Mouse (Mus musculus) forebrain, embryonic 13.5 days (tissue): Measurements from ENCODE around the gene Tspan14. TPM values are rescaled to one million over a fixed set of nuclear protein-coding genes. Genes with fewer than 3 reads are reported as not detected.

Experiments
- ATAC-seq: fragments of 200-750 bp; cut with Nextera tagmentation; 2 replicates; pipeline ENCODE4 v1.8.0; 2017
- H3K27ac ChIP-seq: fragments of 300-500 bp; sonication (generic); 2 replicates; pipeline ENCODE4 v1.5.1; 2015; ENCODE audit warnings: inconsistent platforms, mild to moderate bottlenecking, moderate library complexity
- H3K27me3 ChIP-seq: fragments of 300-500 bp; sonication (generic); 2 replicates; pipeline ENCODE4 v1.6.1; 2015; ENCODE audit warnings: mild to moderate bottlenecking, inconsistent platforms
- H3K36me3 ChIP-seq: fragments of 300-500 bp; sonication (generic); 2 replicates; pipeline ENCODE4 v1.6.1; 2015; ENCODE audit warnings: mild to moderate bottlenecking, inconsistent platforms; ENCODE audit not compliant: poor library complexity, severe bottlenecking
- H3K4me1 ChIP-seq: fragments of 300-500 bp; sonication (generic); 2 replicates; pipeline ENCODE4 v1.6.1; 2015; ENCODE audit warnings: inconsistent platforms
- H3K4me2 ChIP-seq: fragments of 300-500 bp; sonication (generic); 2 replicates; pipeline ENCODE4 v1.6.1; 2015; ENCODE audit warnings: inconsistent platforms, mild to moderate bottlenecking, moderate library complexity
- H3K4me3 ChIP-seq: fragments of 300-500 bp; sonication (generic); 2 replicates; pipeline ENCODE4 v1.5.1; 2015; ENCODE audit warnings: mild to moderate bottlenecking, inconsistent platforms
- H3K9ac ChIP-seq: fragments of 300-500 bp; sonication (generic); 2 replicates; pipeline ENCODE4 v1.6.1; 2015; ENCODE audit warnings: mild to moderate bottlenecking, inconsistent platforms
- H3K9me3 ChIP-seq: fragments of 300-500 bp; sonication (generic); replicated peaks from 2 replicates; pipeline ENCODE4 v1.6.1; 2016; ENCODE audit warnings: inconsistent platforms
- WGBS: fragments of 180-500 bp; shearing (Covaris S2); methylation state at CpG from one replicate; pipeline ENCODE4 v1.1.7; 2015; 5-methylcytosine and 5-hydroxymethylcytosine counted together
- polyA plus RNA-seq: library from polyadenylated mRNA; unstranded; fragments of >200 nt; fragmentation: Nextera tagmentation; extraction: Ambion mirVana; gene quantifications from 2 replicates; pipeline ENCODE4 v1.2.1, GENCODE M21; 2015

Gene Tspan14
- polyA plus RNA-seq, 1 experiment from 2014 or later: 84.1 TPM

DNA sequence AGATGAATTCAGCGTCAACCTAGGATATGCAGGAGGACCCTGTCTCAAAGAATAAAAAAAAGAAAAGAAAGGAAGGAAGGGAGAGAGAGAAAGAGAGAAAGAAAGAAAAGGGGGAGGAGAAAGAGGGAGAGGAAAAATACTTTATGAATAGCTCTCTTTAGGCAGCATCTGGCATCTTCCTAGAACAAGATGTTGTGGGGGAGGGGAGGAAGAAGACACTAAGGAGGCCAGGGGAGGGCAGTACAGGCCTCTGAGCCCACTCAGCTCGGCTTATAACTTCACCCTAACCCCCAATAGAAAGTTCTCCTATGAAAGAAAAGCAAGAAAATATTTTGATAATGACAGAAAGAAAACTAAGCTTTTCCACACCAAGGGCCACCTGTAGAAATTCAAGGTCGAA, 9.0 kb downstream of the Tspan14 start:
- no peaks in the 10 kb centered on the region for H3K9me3 ChIP-seq
- no peak for ATAC-seq
- H3K27ac ChIP-seq: peak overlapping the region; percentile 98
- H3K9ac ChIP-seq: no peak overlapping the region
- no peaks in the 10 kb centered on the region for H3K36me3 ChIP-seq
- 27% methylated on average over 3 of the region's 3 CpGs for WGBS
- H3K4me3 ChIP-seq: no peak overlapping the region
- peak overlapping the region; percentile 1 for H3K4me2 ChIP-seq
- H3K4me1 ChIP-seq: peaks cover 89% of the 10 kb centered on the region
- no peaks in the 10 kb centered on the region for H3K27me3 ChIP-seq

DNA sequence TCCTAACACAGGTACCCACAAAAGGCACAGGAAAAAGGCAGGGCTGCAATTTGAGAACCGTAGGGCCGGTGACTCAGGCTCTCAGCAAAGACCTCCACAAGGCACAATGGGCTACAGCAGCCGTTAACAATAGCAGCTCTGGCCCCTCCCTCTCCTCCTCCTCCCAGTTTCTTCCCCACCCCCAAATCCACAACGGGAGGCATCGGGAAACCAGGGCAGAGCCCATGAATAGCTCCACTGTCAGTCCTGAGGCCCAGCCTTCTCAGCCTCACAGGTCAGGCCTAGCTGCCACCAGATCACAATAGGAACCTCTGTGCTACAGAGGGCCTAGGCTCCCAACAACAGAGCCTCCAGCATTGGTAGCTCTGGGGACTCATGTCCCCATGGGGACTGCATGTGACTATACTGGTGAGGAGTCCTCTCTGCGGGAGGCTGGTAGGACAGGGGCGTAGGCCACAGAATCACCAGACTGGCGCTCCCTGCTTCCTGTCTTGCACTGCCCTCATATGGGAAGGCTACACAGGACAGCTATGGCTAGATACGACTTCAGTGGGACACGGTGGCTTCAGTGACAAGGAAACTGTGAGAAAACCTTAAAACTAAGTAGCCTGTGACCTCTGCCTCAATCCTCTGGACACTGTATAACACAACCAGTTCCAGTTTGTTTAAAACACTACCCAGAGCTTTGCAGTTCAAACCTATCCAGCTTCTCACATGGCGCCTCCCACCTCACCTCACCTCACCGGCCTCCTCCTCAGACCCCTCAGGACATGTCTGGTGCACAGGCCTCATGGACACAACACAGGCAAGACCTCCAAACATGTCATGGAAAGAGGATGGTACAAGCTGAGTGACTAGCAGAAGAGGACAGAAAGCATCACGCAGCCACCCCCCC, 10.1 kb downstream of the Tspan14 start:
- no peaks in the 10 kb centered on the region for H3K9me3 ChIP-seq
- H3K4me2 ChIP-seq: peak overlapping the region; percentile 45
- no peak overlapping the region; the same call in 1 of the 2 replicates for H3K4me3 ChIP-seq
- H3K4me1 ChIP-seq: peaks cover 85% of the 10 kb centered on the region
- peak overlapping the region; percentile 98 for H3K27ac ChIP-seq
- H3K36me3 ChIP-seq: no peaks in the 10 kb centered on the region
- peak overlapping the region; percentile 65 for H3K9ac ChIP-seq
- 11% methylated on average over 13 of the region's 13 CpGs for WGBS
- ATAC-seq: peak; percentile 79
- H3K27me3 ChIP-seq: no peaks in the 10 kb centered on the region

DNA sequence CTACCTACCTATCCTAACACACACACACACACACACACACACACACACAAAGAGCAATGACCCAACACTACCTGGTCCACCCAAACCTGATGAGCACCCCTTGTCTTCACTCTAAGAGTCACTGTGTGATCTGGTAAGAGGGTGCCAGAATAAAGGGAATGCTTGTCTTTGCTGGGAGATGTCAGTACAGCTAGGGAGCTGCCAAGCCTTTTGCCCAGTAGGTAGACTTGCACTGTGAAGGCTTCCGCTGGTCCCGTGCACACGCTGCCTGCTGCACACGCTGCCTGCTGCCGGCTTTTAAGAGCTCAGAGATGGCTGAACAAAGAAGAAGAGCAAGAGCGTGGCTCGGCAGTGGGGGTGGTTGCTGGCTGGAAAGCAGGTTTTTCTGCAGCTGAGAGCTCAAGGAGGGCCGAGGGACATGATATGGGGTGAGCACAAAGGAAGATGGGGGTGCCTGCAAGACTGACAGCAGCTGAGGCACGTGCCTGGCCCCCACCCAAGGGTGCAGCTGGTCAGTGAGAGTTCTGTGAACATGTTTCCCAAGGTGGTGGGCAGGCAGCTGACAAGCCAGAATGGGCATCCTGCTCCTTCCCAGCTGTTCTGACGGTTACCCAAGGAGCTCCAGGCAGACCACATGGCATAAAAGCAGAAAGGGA, 10.9 kb downstream of the Tspan14 start:
- under 1% methylated on average over 10 of the region's 10 CpGs for WGBS

DNA sequence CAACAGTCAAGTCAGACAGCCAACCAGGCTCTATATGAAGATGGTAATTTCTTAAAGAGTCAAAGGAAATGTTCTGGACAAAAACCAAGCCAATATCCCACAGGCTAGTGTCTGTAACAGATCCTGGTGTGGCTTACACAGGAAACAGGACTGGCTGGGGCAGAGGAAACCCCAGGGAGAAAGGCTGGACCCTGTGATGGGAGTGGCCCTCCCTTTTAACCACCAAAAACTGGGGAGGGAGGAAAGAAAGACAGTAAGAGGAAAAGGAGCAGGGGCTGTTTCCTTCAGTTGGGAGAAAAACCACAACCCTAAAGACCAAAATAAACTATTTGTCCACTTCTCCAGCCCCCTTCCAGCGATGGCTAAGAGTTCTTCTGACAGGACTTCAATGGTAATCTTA, 11.5 kb downstream of the Tspan14 start:
- Histone ChIP-seq H3K27ac (peak overlapping the region; percentile 98), H3K4me3 (no peak overlapping the region), H3K9me3 (no peaks in the 10 kb centered on the region), H3K4me2 (peak overlapping the region; percentile 45), H3K9ac (peak overlapping the region; percentile 65), H3K36me3 (no peaks in the 10 kb centered on the region), H3K4me1 (peaks cover 88% of the 10 kb centered on the region), H3K27me3 (no peaks in the 10 kb centered on the region)
- 56% methylated on average over 1 of the region's 1 CpGs for WGBS
- no peak for ATAC-seq

More for the DNA sequence above, 10.9 kb downstream of the Tspan14 start:
- Histone ChIP-seq H3K27me3 (no peaks in the 10 kb centered on the region), H3K4me1 (peaks cover 87% of the 10 kb centered on the region), H3K27ac (peak overlapping the region; percentile 98), H3K9ac (peak overlapping the region; percentile 65), H3K4me3 (no peak overlapping the region; the same call in 1 of the 2 replicates), H3K36me3 (no peaks in the 10 kb centered on the region), H3K9me3 (no peaks in the 10 kb centered on the region), H3K4me2 (peak overlapping the region; percentile 45)
- peak; percentile 76 for ATAC-seq

DNA sequence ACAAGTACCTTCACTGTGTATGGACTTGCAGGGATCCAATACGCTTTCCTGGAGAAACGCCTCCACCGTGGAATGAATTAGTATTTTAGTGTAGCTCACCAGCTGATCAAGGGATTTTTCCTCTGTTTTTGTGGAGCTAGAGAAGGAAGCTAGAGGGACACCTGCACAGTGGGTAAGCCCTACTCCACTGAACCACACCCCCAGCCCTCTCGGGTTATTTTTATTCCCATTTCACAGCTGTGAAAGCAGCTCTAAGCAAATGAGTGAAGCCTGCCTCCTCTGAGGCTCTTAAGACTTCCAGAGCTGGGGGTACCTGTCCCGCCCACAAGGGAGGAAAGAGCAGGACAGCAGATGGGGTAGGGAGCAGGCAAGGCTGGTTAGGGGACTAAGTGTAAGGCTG, 13.2 kb downstream of the Tspan14 start:
- Histone ChIP-seq H3K9me3 (no peaks in the 10 kb centered on the region), H3K27me3 (no peaks in the 10 kb centered on the region), H3K4me2 (no peak overlapping the region), H3K9ac (no peak overlapping the region), H3K4me3 (no peak overlapping the region), H3K36me3 (no peaks in the 10 kb centered on the region), H3K27ac (peak overlapping the region; percentile 72), H3K4me1 (peaks cover 88% of the 10 kb centered on the region)
- ATAC-seq: no peak
- 74% methylated on average over 5 of the region's 5 CpGs for WGBS

DNA sequence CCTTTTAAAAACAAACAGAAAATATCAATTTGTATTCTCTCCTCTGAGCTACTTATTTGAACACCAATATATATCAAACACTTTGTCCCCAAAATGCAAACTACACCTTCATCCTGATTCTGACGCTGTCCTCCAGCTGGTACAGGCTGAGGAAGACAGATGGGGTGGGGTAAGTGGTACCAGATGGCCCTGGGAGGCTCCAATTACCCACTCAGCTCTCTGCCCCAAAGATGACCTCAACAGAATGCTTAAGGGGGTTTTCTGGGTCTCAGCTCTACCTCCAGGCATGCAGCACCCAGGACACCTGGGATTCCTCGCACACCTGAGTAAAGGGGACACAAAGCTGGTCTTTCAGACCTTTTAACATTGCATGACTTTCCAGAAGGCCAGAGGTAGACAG, 13.9 kb downstream of the Tspan14 start:
- Histone ChIP-seq H3K9me3 (no peaks in the 10 kb centered on the region), H3K4me3 (no peak overlapping the region), H3K4me1 (peaks cover 84% of the 10 kb centered on the region), H3K27me3 (no peaks in the 10 kb centered on the region), H3K9ac (no peak overlapping the region), H3K27ac (peak overlapping the region; percentile 72), H3K4me2 (no peak overlapping the region), H3K36me3 (peaks cover 3% of the 10 kb centered on the region; the same call in 1 of the 2 replicates)
- no peak for ATAC-seq
- 63% methylated on average over 2 of the region's 2 CpGs for WGBS

DNA sequence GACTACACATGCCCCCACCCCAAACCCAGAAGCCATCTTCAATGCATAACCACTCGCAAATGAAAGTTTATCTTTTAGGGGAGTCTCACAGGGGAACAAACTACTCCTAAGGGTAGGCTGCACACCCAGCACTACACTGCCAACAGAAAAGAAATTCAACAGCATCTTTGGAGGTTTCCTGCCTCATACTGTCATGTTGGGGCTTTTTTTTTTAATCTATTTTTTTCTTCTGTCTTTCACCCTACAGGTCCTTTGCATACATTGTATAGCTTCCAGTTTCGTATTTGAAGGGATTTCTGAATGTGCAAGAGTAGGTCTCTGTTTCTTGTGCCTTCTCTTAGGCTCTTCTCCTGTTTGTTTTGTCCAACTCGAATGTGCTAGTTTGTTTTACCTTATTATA, 14.3 kb downstream of the Tspan14 start:
- WGBS: 91% methylated on average over 3 of the region's 3 CpGs
- H3K27ac ChIP-seq: peak overlapping the region; percentile 72
- H3K4me1 ChIP-seq: peaks cover 80% of the 10 kb centered on the region

DNA sequence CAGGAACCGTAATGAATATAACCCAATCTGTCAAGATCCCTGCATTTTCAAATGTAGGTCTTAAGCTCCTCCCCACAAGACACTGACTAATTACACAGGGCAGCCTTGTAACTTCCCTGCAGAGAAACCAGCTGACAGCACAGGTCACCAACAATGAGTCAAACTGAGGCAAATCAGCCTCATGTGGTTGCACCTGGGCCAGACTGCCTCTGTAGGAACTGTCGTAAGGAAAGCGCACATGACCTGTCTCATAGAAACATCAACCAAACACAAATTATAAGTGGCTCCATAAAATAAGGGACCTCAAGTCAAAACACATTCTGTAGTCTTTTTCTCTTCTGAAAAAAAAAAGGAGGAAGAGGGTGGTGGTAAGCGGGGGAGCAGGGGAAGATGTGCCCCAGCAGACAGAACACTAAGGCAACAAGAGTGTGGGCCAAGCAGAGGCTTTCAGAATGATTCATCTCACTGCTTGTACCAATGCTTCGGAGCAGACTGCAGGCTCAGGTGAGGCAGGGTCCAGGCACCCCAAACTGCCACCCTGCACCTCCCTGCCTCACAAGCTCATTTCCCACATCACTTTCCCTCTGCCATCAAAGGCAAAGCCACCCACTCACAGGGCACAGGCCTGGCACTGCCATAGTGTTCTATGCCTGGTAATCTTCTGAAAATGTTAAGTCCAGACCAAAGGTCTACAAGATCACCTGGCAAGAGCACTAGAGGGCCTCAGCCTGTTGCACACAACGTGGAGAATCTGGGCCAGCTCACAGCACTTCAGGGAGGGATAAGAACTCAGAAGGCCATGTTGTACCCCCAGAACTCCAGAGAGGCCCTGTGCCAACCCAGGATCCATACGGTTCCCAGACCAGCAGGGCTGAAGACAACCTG, 16.6 kb downstream of the Tspan14 start:
- Histone ChIP-seq H3K9ac (no peak overlapping the region), H3K4me1 (peaks cover 56% of the 10 kb centered on the region), H3K27ac (peak overlapping the region; percentile 44; the same call in 1 of the 2 replicates), H3K4me3 (no peak overlapping the region), H3K27me3 (no peaks in the 10 kb centered on the region), H3K36me3 (peaks cover 15% of the 10 kb centered on the region), H3K9me3 (no peaks in the 10 kb centered on the region), H3K4me2 (no peak overlapping the region)
- no peak for ATAC-seq
- 70% methylated on average over 6 of the region's 7 CpGs for WGBS

More for the DNA sequence above, 14.3 kb downstream of the Tspan14 start:
- H3K4me3 ChIP-seq: no peak overlapping the region
- no peak for ATAC-seq
- no peaks in the 10 kb centered on the region for H3K9me3 ChIP-seq
- H3K27me3 ChIP-seq: no peaks in the 10 kb centered on the region
- H3K4me2 ChIP-seq: no peak overlapping the region
- H3K36me3 ChIP-seq: peaks cover 7% of the 10 kb centered on the region; the same call in 1 of the 2 replicates
- no peak overlapping the region for H3K9ac ChIP-seq

DNA sequence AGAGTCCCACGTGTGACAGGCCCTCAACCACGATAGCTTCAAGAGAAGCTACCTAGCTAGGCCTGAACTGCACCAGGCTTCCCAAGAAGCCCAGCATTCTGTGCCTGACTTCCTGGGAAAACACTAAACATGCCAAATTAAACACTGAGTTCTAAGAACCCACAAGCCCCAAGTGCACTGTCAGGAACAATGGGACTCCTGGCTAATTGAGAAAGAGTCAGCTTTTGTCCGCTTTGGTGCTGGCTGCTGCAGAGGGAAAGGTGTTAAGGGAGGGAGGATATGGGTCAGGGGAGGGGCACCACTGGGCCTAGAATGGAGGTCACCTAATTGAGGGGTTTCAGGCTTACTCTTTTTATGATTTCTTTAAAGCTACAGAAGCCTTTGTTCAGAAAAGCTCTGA, 17.6 kb downstream of the Tspan14 start:
- no peak overlapping the region for H3K9ac ChIP-seq
- H3K36me3 ChIP-seq: peaks cover 19% of the 10 kb centered on the region
- H3K27me3 ChIP-seq: no peaks in the 10 kb centered on the region
- 25% methylated on average over 3 of the region's 3 CpGs for WGBS
- peak; percentile 26; the same call in 1 of the 2 replicates for ATAC-seq
- no peaks in the 10 kb centered on the region for H3K9me3 ChIP-seq
- H3K4me2 ChIP-seq: no peak overlapping the region
- no peak overlapping the region for H3K4me3 ChIP-seq
- peaks cover 47% of the 10 kb centered on the region for H3K4me1 ChIP-seq
- peak overlapping the region; percentile 16; the same call in 1 of the 2 replicates for H3K27ac ChIP-seq

DNA sequence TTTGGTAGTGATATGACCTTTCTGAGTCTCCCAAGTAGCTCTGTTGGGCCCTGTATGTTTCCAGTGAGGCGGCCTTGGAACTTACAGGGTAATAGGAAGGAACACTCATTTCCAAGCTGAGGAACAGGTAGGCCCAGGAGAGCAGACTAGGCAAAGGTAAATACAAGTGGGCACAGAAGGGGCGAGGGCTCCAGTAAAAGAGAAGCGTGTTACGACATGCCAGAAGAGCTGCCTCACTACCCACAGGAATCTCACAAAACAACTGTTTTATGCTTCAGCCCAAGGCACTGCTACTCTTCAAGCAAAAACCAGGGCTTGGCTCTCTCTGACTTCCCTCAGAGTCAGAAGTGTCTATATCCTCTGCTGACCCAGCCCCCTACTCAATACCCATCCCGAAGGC, 18.1 kb downstream of the Tspan14 start:
- Histone ChIP-seq H3K9ac (no peak overlapping the region), H3K4me2 (no peak overlapping the region), H3K4me3 (no peak overlapping the region), H3K4me1 (peaks cover 42% of the 10 kb centered on the region), H3K9me3 (no peaks in the 10 kb centered on the region), H3K36me3 (peaks cover 19% of the 10 kb centered on the region), H3K27me3 (no peaks in the 10 kb centered on the region), H3K27ac (peak overlapping the region; percentile 16; the same call in 1 of the 2 replicates)
- ATAC-seq: no peak
- WGBS: 89% methylated on average over 5 of the region's 5 CpGs

DNA sequence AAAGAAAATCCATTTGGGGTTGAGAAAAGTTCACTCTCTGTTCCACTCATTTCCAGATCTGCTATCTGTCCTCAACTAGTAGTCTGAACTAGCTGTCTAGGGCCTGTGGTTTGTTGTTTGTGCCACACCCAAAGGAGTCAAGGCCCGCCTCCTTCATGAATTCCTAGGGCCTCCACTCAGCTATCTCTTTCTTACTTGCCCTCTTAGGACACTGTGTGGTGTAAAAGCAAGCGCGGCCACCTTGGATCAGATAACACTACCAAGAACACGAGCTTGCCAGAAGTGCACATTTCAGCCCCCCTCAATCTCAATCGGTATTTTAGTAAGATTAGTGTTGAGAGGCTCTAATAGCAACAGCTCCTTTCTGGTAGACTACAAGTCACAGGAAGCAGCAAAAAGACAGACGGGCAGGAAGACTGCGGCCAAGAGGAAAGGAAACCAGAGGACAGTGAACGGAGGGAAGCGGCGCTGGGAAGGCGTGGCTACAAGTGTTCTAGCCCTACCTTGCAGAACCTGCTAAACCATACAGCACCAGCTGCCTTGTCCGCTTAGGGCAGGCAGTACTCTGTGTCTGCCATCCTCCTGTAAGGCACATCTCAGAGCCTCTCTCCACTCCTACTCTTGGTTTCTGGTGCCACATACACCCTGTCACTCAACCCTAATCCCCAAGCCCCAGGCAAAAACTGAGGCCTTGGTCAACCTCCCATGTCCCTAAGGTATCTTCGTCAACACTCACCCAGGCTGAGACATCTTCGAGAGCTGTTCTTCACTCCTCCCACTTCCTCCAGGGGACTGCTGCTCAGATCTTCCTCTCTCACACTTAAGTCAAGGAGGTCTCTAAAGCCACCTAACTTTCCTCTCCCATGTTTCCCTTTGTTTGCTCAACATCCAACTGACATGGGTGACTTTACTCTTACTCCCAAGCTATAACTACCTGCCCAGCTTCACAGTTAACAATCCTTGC, 18.9 kb downstream of the Tspan14 start:
- 93% methylated on average over 14 of the region's 14 CpGs for WGBS
- ATAC-seq: no peak
- H3K36me3 ChIP-seq: peaks cover 19% of the 10 kb centered on the region
- H3K27ac ChIP-seq: no peak overlapping the region
- H3K4me1 ChIP-seq: peaks cover 34% of the 10 kb centered on the region
- no peaks in the 10 kb centered on the region for H3K27me3 ChIP-seq
- H3K4me2 ChIP-seq: no peak overlapping the region
- H3K9me3 ChIP-seq: no peaks in the 10 kb centered on the region
- no peak overlapping the region for H3K9ac ChIP-seq
- H3K4me3 ChIP-seq: no peak overlapping the region
